Mouse (Mus musculus) hindbrain, embryonic 11.5 days (tissue): ENCODE data around the gene Haus5. TPM values are rescaled to one million over a fixed set of nuclear protein-coding genes. Genes with fewer than 3 reads are reported as not detected.
A peak's percentile ranks its signal among the peaks of the same experiment; 100 is the strongest.

Experiments used
- ATAC-seq: fragments of 200-750 bp; cut with Nextera tagmentation; 2 replicates; pipeline ENCODE4 v1.8.0; 2017; ENCODE audit warnings: mild to moderate bottlenecking, moderate TSS enrichment, moderate library complexity; ENCODE audit not compliant: low FRiP score
- DNase-seq: peaks from one replicate; pipeline ENCODE4 v3.0.0-alpha.2; 2015; ENCODE audit warnings: low spot score
- H3K27ac ChIP-seq: fragments of 300-500 bp; sonication (generic); 2 replicates; pipeline ENCODE4 v1.5.1; 2014; ENCODE audit warnings: mild to moderate bottlenecking, low read depth, low read length
- H3K27me3 ChIP-seq: fragments of 300-500 bp; sonication (generic); 2 replicates; pipeline ENCODE4 v1.6.1; 2014; ENCODE audit warnings: mild to moderate bottlenecking, low read length, moderate library complexity, mixed read lengths; ENCODE audit not compliant: control insufficient read depth, insufficient read depth
- H3K36me3 ChIP-seq: fragments of 300-500 bp; sonication (generic); 2 replicates; pipeline ENCODE4 v1.6.1; 2014; ENCODE audit warnings: mild to moderate bottlenecking, low read length, moderate library complexity, mixed read lengths; ENCODE audit not compliant: control insufficient read depth, insufficient read depth
- H3K4me1 ChIP-seq: fragments of 300-500 bp; sonication (generic); replicated peaks from 2 replicates; pipeline ENCODE4 v1.6.1; 2014; ENCODE audit warnings: low read length, mixed read lengths; ENCODE audit not compliant: control insufficient read depth, insufficient read depth
- H3K4me2 ChIP-seq: fragments of 300-500 bp; sonication (generic); replicated peaks from 2 replicates; pipeline ENCODE4 v1.6.1; 2014; ENCODE audit warnings: mild to moderate bottlenecking, low read depth, low read length
- H3K4me3 ChIP-seq: fragments of 300-500 bp; sonication (generic); 2 replicates; pipeline ENCODE4 v1.5.1; 2014; ENCODE audit warnings: low read depth, low read length
- H3K9ac ChIP-seq: fragments of 300-500 bp; sonication (generic); 2 replicates; pipeline ENCODE4 v1.6.1; 2014; ENCODE audit warnings: low read depth, low read length
- H3K9me3 ChIP-seq: fragments of 300-500 bp; sonication (generic); 2 replicates; pipeline ENCODE4 v1.6.1; 2016; ENCODE audit warnings: low read length; ENCODE audit not compliant: control insufficient read depth
- WGBS: fragments of 180-500 bp; shearing (Covaris S2); extraction: QIAGEN DNeasy Blood & Tissue Kit; methylation state at CpG from one replicate; pipeline ENCODE4 v1.1.7; 2014; 5-methylcytosine and 5-hydroxymethylcytosine counted together
- polyA plus RNA-seq: library from polyadenylated mRNA; unstranded; fragments of >200 nt; fragmentation: Nextera tagmentation; extraction: Ambion mirVana; gene quantifications from 2 replicates; pipeline ENCODE4 v1.2.1, GENCODE M21; 2014

The Haus5 gene
- polyA plus RNA-seq: 40.3 and 41.8 TPM in 2 replicates

GRCm38 (mm10) chr7:30664529-30665200 lies at the start of gene Haus5:
Haus5 (minus strand) TSS chr7:30664994.
- peak within 1 kb of the TSS; percentile 56 for H3K4me3 ChIP-seq
- no peaks in the 10 kb centered on the region for H3K27me3 ChIP-seq
- H3K4me2 ChIP-seq: peak within 1 kb of the TSS; percentile 81
- DNase-seq (peak; percentile 97), ATAC-seq (peak; percentile 92)
- peak within 1 kb of the TSS; percentile 62 for H3K9ac ChIP-seq
- WGBS: 1% methylated on average over 34 of the region's 34 CpGs
- no peak within 1 kb of the TSS for H3K27ac ChIP-seq
- no peaks in the 10 kb centered on the region for H3K4me1 ChIP-seq
- peaks cover 2% of the 10 kb centered on the region; the same call in 1 of the 2 replicates for H3K36me3 ChIP-seq
- no peaks in the 10 kb centered on the region for H3K9me3 ChIP-seq

- 77% methylated on average over 3 of the region's 3 CpGs for WGBS
- ATAC-seq: no peak
- H3K27ac ChIP-seq: no peak within 1 kb of the TSS
Observed at GRCm38 (mm10) chr7:30711942-30712341, 47.1 kb upstream of the Haus5 start, which contains the start of gene Atp4a. Atp4a (plus strand) TSS chr7:30712209.

GRCm38 (mm10) chr7:30707441-30707840 lies 42.6 kb upstream of the Haus5 start:
- no peak overlapping the region for H3K27ac ChIP-seq
- no peaks in the 10 kb centered on the region for H3K4me1 ChIP-seq
- no peaks in the 10 kb centered on the region for H3K9me3 ChIP-seq
- H3K4me2 ChIP-seq: no peak overlapping the region
- WGBS: 88% methylated on average over 1 of the region's 1 CpGs
- DNase-seq (no peak), ATAC-seq (no peak)
- no peak overlapping the region for H3K4me3 ChIP-seq
- no peaks in the 10 kb centered on the region for H3K27me3 ChIP-seq
- H3K9ac ChIP-seq: no peak overlapping the region
- no peaks in the 10 kb centered on the region for H3K36me3 ChIP-seq

More at GRCm38 (mm10) chr7:30711942-30712341, 47.1 kb upstream of the Haus5 start, which contains the start of gene Atp4a:
- Histone ChIP-seq H3K4me3 (no peak within 1 kb of the TSS), H3K36me3 (no peaks in the 10 kb centered on the region), H3K9ac (no peak within 1 kb of the TSS), H3K4me1 (no peaks in the 10 kb centered on the region), H3K4me2 (no peak within 1 kb of the TSS), H3K9me3 (no peaks in the 10 kb centered on the region), H3K27me3 (peaks cover 6% of the 10 kb centered on the region)
- DNase-seq: no peak

- Histone ChIP-seq H3K9me3 (no peaks in the 10 kb centered on the region), H3K27me3 (no peaks in the 10 kb centered on the region), H3K4me2 (no peak overlapping the region), H3K27ac (no peak overlapping the region), H3K36me3 (no peaks in the 10 kb centered on the region), H3K4me1 (no peaks in the 10 kb centered on the region), H3K4me3 (no peak overlapping the region), H3K9ac (no peak overlapping the region)
- no peak for ATAC-seq
- 81% methylated on average over 8 of the region's 8 CpGs for WGBS
- DNase-seq: no peak
Observed at GRCm38 (mm10) chr7:30706214-30706882, 41.6 kb upstream of the Haus5 start.

- peak; percentile 15 for DNase-seq
- WGBS: 41% methylated on average over 9 of the region's 9 CpGs
- H3K4me3 ChIP-seq: no peak within 1 kb of the TSS
Observed at GRCm38 (mm10) chr7:30698589-30698988, 33.8 kb upstream of the Haus5 start, which contains the start of gene 2200002J24Rik. 2200002J24Rik (plus strand) TSS chr7:30698926.

GRCm38 (mm10) chr7:30698101-30698500 lies 33.3 kb upstream of the Haus5 start:
- Histone ChIP-seq H3K9ac (no peak overlapping the region), H3K27ac (no peak overlapping the region), H3K9me3 (no peaks in the 10 kb centered on the region), H3K4me1 (no peaks in the 10 kb centered on the region), H3K27me3 (no peaks in the 10 kb centered on the region), H3K36me3 (no peaks in the 10 kb centered on the region), H3K4me2 (no peak overlapping the region), H3K4me3 (no peak overlapping the region)
- DNase-seq (no peak), ATAC-seq (no peak)
- 59% methylated on average over 5 of the region's 5 CpGs for WGBS

More at GRCm38 (mm10) chr7:30698589-30698988, 33.8 kb upstream of the Haus5 start, which contains the start of gene 2200002J24Rik:
- Histone ChIP-seq H3K27ac (no peak within 1 kb of the TSS), H3K4me1 (no peaks in the 10 kb centered on the region), H3K9me3 (no peaks in the 10 kb centered on the region), H3K9ac (no peak within 1 kb of the TSS), H3K36me3 (no peaks in the 10 kb centered on the region), H3K4me2 (no peak within 1 kb of the TSS), H3K27me3 (no peaks in the 10 kb centered on the region)
- ATAC-seq: no peak

- Histone ChIP-seq H3K4me3 (no peak overlapping the region), H3K36me3 (no peaks in the 10 kb centered on the region), H3K27me3 (peaks cover 9% of the 10 kb centered on the region; the same call in 1 of the 2 replicates), H3K9ac (no peak overlapping the region), H3K4me2 (no peak overlapping the region), H3K4me1 (no peaks in the 10 kb centered on the region), H3K9me3 (no peaks in the 10 kb centered on the region), H3K27ac (no peak overlapping the region)
- 76% methylated on average over 6 of the region's 6 CpGs for WGBS
- DNase-seq (peak; percentile 5), ATAC-seq (no peak)
Observed at GRCm38 (mm10) chr7:30688325-30688724, 23.5 kb upstream of the Haus5 start.

- no peak overlapping the region for H3K4me2 ChIP-seq
- H3K27ac ChIP-seq: no peak overlapping the region
- 79% methylated on average over 2 of the region's 2 CpGs for WGBS
- H3K27me3 ChIP-seq: peaks cover 9% of the 10 kb centered on the region; the same call in 1 of the 2 replicates
- H3K36me3 ChIP-seq: no peaks in the 10 kb centered on the region
- no peak overlapping the region for H3K9ac ChIP-seq
- H3K9me3 ChIP-seq: no peaks in the 10 kb centered on the region
- DNase-seq: no peak
- no peak for ATAC-seq
- no peak overlapping the region for H3K4me3 ChIP-seq
- no peaks in the 10 kb centered on the region for H3K4me1 ChIP-seq
Observed at GRCm38 (mm10) chr7:30683425-30683824, 18.6 kb upstream of the Haus5 start.
